Mouse (Mus musculus) T-cell, adult 2 months (primary cell): ENCODE results near the gene Gabarap.
"Not testable (repeated sequence)": the region's sequence is repeated elsewhere in the genome, so short reads cannot be mapped to it uniquely, and the experiment has no call there.

Experiments used
- DNase-seq: peaks from one replicate; pipeline ENCODE4 v3.0.0; 2022; ENCODE audit warnings: low spot score

Gabarap gene

GRCm38 (mm10) chr11:69990850-69991691, at the start of gene Gabarap:
Gabarap (plus strand) TSS chr11:69991143.
- DNase-seq: peak; percentile 95

- no peak for DNase-seq
Observed at GRCm38 (mm10) chr11:69945216-69945615, 45.7 kb upstream of the Gabarap start.

- no peak for DNase-seq
Observed at GRCm38 (mm10) chr11:69945997-69946891, 44.7 kb upstream of the Gabarap start.

- no peak for DNase-seq
Observed at GRCm38 (mm10) chr11:69947337-69948065, 43.4 kb upstream of the Gabarap start.

GRCm38 (mm10) chr11:69948066-69948762, 42.7 kb upstream of the Gabarap start, which contains the start of gene Slc2a4:
Slc2a4 (minus strand) TSS chr11:69948188.
- DNase-seq: peak; percentile 79

- DNase-seq: peak; percentile 82
Observed at GRCm38 (mm10) chr11:69948763-69949150, 42.2 kb upstream of the Gabarap start.

GRCm38 (mm10) chr11:69950807-69951459, 40.0 kb upstream of the Gabarap start:
- no peak for DNase-seq

GRCm38 (mm10) chr11:69952274-69952673, 38.7 kb upstream of the Gabarap start:
- DNase-seq: no peak

- no peak for DNase-seq
Observed at GRCm38 (mm10) chr11:69953267-69953915, 37.6 kb upstream of the Gabarap start.

- not testable (repeated sequence) for DNase-seq
Observed at GRCm38 (mm10) chr11:69955618-69956017, 35.3 kb upstream of the Gabarap start.

- no peak for DNase-seq
Observed at GRCm38 (mm10) chr11:69956218-69956617, 34.7 kb upstream of the Gabarap start.

- no peak for DNase-seq
Observed at GRCm38 (mm10) chr11:69960616-69961015, 30.3 kb upstream of the Gabarap start.

- no peak for DNase-seq
Observed at GRCm38 (mm10) chr11:69961841-69962240, 29.1 kb upstream of the Gabarap start.

- DNase-seq: no peak
Observed at GRCm38 (mm10) chr11:69964650-69965270, 26.2 kb upstream of the Gabarap start, which contains the start of gene Cldn7. Cldn7 (plus strand) TSS chr11:69964779.

GRCm38 (mm10) chr11:69965271-69966005, 25.5 kb upstream of the Gabarap start:
- DNase-seq: no peak

GRCm38 (mm10) chr11:69966006-69966859, 24.7 kb upstream of the Gabarap start:
- no peak for DNase-seq

GRCm38 (mm10) chr11:69966860-69967517, 24.0 kb upstream of the Gabarap start:
- no peak for DNase-seq

- no peak for DNase-seq
Observed at GRCm38 (mm10) chr11:69968793-69969192, 22.1 kb upstream of the Gabarap start.
